Mouse (Mus musculus) lung, postnatal 25 days (tissue): ENCODE data around the gene Hmgb3.

Source experiments
- DNase-seq: peaks from one replicate; pipeline ENCODE4 v3.0.0; 2022; ENCODE audit warnings: low spot score

Gene Hmgb3

GRCm38 (mm10) chrX:71589181-71589580, 33.5 kb downstream of the Hmgb3 start:
- no peak for DNase-seq

- DNase-seq, result peak; percentile 17
These were observed 45.4 kb downstream of the Hmgb3 start for GRCm38 (mm10) chrX:71601052-71601611.
